In genomic region chr10:128401056-128401455, GRCm38 (mm10) we compare ENCODE assay signal across 15 mouse cellular contexts. TPM values are rescaled to one million over a fixed set of nuclear protein-coding genes. Genes with fewer than 3 reads are reported as not detected.
DNase-seq lines count a peak whose midpoint lies in the region; ATAC-seq and TF ChIP-seq lines count a peak whose summit lies in the region.
"Had no signal": no experiment of that assay in that cellular context is flagged by ENCODE, and none has a peak within 500 bp of the region (broad histone marks: within the 10 kb centered on the region; RNA-seq: fewer than 3 reads in every experiment).

Gene Slc39a5, minus strand, starts transcription at chr10:128401229.

- peaks cover 3% of the 10 kb centered on the region; the same call in 1 of the 2 replicates for H3K27me3 ChIP-seq in E14TG2a.4 (ENCODE audit: insufficient read depth, low read length)
- no peaks in the 10 kb centered on the region for H3K27me3 ChIP-seq in limb, embryonic 14.5 days (ENCODE audit: control insufficient read depth, insufficient read depth, low read length)
- H3K27me3 ChIP-seq: hindbrain, embryonic 13.5 days had no signal

- peak; percentile 17 for DNase-seq in cerebellum, adult 9-11 months
- no peak for DNase-seq in cerebellum, postnatal 14 days
- peak; percentile 28 to 38 for DNase-seq in kidney, adult 8-10 months
- no peak for DNase-seq in limb, embryonic 14.5 days (ENCODE audit: low spot score)
- no peak for DNase-seq in heart, postnatal 25 days (ENCODE audit: low spot score)
- DNase-seq in retina, postnatal 1 day, result no peak
- DNase-seq in frontal cortex, postnatal 14 days (ENCODE audit: low spot score in 2 of 2), result no peak
- DNase-seq: left cerebral cortex, postnatal 4 days; right cerebral cortex, postnatal 4 days; thymus, adult 18-20 months had no signal

- H3K4me3 ChIP-seq in E14TG2a.4 (replicated peaks; ENCODE audit: low read length), result peak within 1 kb of the TSS; percentile 24
- H3K4me3 ChIP-seq in limb, embryonic 14.5 days (replicated peaks; ENCODE audit: low read length), result no peak within 1 kb of the TSS
- H3K4me3 ChIP-seq: hindbrain, embryonic 13.5 days had no signal

- no peak for ATAC-seq in limb, embryonic 14.5 days (ENCODE audit: low FRiP score, low read depth)

- no peak within 1 kb of the TSS for H3K27ac ChIP-seq in limb, embryonic 14.5 days (replicated peaks; ENCODE audit: low read depth, low read length)
- H3K27ac ChIP-seq: hindbrain, embryonic 13.5 days had no signal

- WGBS in limb, embryonic 14.5 days, result 38% methylated on average over 2 of the region's 2 CpGs

- 0 out of 2 replicates have a peak within 1 kb of the TSS, but pooled peaks have one; percentile 21 for H3K9ac ChIP-seq in limb, embryonic 14.5 days (ENCODE audit: low read depth, low read length, severe bottlenecking)
- H3K9ac ChIP-seq: hindbrain, embryonic 13.5 days had no signal

- no peak for TF ChIP-seq POLR2A in limb, embryonic 14.5 days (IDR thresholded peaks at IDR 0.05; ENCODE audit: borderline replicate concordance, extremely low read depth, insufficient read depth, insufficient read length)

- TF ChIP-seq CTCF in E14TG2a.4 (conservative IDR thresholded peaks at IDR 0.05; ENCODE audit: low read length), result no peak

- H3K4me1 ChIP-seq in E14TG2a.4 (replicated peaks; ENCODE audit: low read depth, low read length), result peaks cover 29% of the 10 kb centered on the region
- H3K4me1 ChIP-seq in limb, embryonic 14.5 days (ENCODE audit: control insufficient read depth, insufficient read depth, low read length), result peaks cover 2% of the 10 kb centered on the region; the same call in 1 of the 2 replicates

- intact Hi-C loops in heart, postnatal 25 days (cut with DNase I), result no loop called here

- H3K4me2 ChIP-seq in limb, embryonic 14.5 days (replicated peaks; ENCODE audit: low read depth, low read length, severe bottlenecking), result no peak within 1 kb of the TSS
- H3K4me2 ChIP-seq: heart, embryonic 11.5 days; hindbrain, embryonic 13.5 days had no signal

- H3K36me3 ChIP-seq in E14TG2a.4 (ENCODE audit: insufficient read depth, low read length), result peaks cover 46% of the 10 kb centered on the region
- peaks cover 30% of the 10 kb centered on the region for H3K36me3 ChIP-seq in limb, embryonic 14.5 days (ENCODE audit: control insufficient read depth, insufficient read depth, low read length)

- no peaks in the 10 kb centered on the region for H3K9me3 ChIP-seq in E14TG2a.4 (ENCODE audit: low read length)
- no peaks in the 10 kb centered on the region for H3K9me3 ChIP-seq in limb, embryonic 14.5 days (ENCODE audit: control insufficient read depth, low read length)
- H3K9me3 ChIP-seq: hindbrain, embryonic 13.5 days had no signal

RNA-seq across cellular contexts. Expression of gene Slc39a5, which starts in this region (rescaled TPM):
- polyA plus RNA-seq in limb, embryonic 14.5 days (2012; rRNA removed), result 0.39 and 0.55 TPM in 2 replicates
- 0.14 TPM in 1 of 2 replicates, not detected in the other for polyA plus RNA-seq in limb, embryonic 14.5 days (2014; fragmentation: Nextera tagmentation; extraction: Ambion mirVana)
- not detected for total RNA-seq in heart, postnatal 25 days (2021)
- total RNA-seq: gastrocnemius, adult 18-20 months; monocyte, adult 5-6 weeks had no signal
- polyA plus RNA-seq: hindbrain, embryonic 13.5 days had no signal

Comparison
In these comparisons a context has a peak if more than half of its experiments do, and no peak if none do; other contexts are left out.
1. DNase-seq: peak in cerebellum, adult 9-11 months (single experiment) and kidney, adult 8-10 months (2 of 2); none in cerebellum, postnatal 14 days (0 of 2), limb, embryonic 14.5 days (single experiment), heart, postnatal 25 days (single experiment), retina, postnatal 1 day (single experiment) and frontal cortex, postnatal 14 days (0 of 2).